Mouse (Mus musculus) lung, postnatal 0 days (tissue): ENCODE results near the gene Cbl.

Source experiments
- CTCF ChIP-seq: IDR thresholded peaks from 2 replicates; pipeline ENCODE4 v1.5.1; 2016; ENCODE audit warnings: antibody characterized with exemption, mild to moderate bottlenecking
- EP300 ChIP-seq: IDR thresholded peaks from 2 replicates; pipeline ENCODE4 v1.6.1; 2016; ENCODE audit warnings: antibody characterized with exemption, mild to moderate bottlenecking, control low read depth

DNA sequence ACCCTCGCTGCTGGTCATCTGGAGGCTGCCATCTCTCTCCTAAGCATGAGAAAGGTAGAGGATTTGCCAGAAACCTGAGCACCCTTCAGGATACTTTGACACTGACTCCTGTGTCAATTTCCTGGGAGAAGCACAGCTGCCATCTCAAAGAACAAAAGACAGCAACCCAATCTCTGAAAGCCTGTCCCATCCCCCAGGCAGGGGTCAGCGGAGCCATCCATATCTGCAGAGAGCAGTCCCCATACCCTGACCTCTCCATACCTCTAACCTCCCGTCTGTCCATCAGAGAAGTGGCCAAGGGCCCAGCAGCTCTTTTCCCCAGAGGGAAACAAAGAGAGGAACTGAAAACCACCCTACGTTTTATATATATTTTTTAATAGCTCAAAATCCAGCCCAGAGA, 2.8 kb upstream of the Cbl start:
- TF ChIP-seq CTCF (no peak), EP300 (no peak)
